Mouse (Mus musculus) spleen, adult 12 weeks (tissue): ENCODE results near the gene Ttc3.
A peak's percentile ranks its signal among the peaks of the same experiment; 100 is the strongest.

Source experiments
- DNase-seq: peaks from one replicate; pipeline ENCODE4 v3.0.0; 2022; ENCODE audit warnings: low spot score

The Ttc3 gene

GRCm38 (mm10) chr16:94358091-94358490, 12.3 kb upstream of the Ttc3 start:
- DNase-seq: no peak

- no peak for DNase-seq
These were observed 9.7 kb upstream of the Ttc3 start for GRCm38 (mm10) chr16:94360578-94361350.

GRCm38 (mm10) chr16:94362174-94362873, 8.1 kb upstream of the Ttc3 start:
- DNase-seq: no peak

GRCm38 (mm10) chr16:94363814-94364213, 6.6 kb upstream of the Ttc3 start:
- no peak for DNase-seq

GRCm38 (mm10) chr16:94365435-94365834, 5.0 kb upstream of the Ttc3 start:
- DNase-seq: no peak

- DNase-seq: no peak
These were observed 734 bp upstream of the Ttc3 start for GRCm38 (mm10) chr16:94369596-94370172.

- DNase-seq: peak; percentile 69
These were observed 490 bp downstream of the Ttc3 start for GRCm38 (mm10) chr16:94370915-94371300.

- DNase-seq: peak; percentile 7
These were observed 998 bp downstream of the Ttc3 start, which contains the start of gene Pigp for GRCm38 (mm10) chr16:94371301-94371931. Gene Pigp, minus strand, starts transcription at chr16:94371842.

GRCm38 (mm10) chr16:94379386-94379785, 9.0 kb downstream of the Ttc3 start:
- DNase-seq: no peak

GRCm38 (mm10) chr16:94383277-94383676, 12.9 kb downstream of the Ttc3 start:
- no peak for DNase-seq

GRCm38 (mm10) chr16:94387690-94388089, 17.3 kb downstream of the Ttc3 start:
- DNase-seq: no peak

- DNase-seq: no peak
These were observed 21.9 kb downstream of the Ttc3 start for GRCm38 (mm10) chr16:94392299-94392698.

- no peak for DNase-seq
These were observed 24.6 kb downstream of the Ttc3 start for GRCm38 (mm10) chr16:94395051-94395450.

- DNase-seq: no peak
These were observed 26.2 kb downstream of the Ttc3 start for GRCm38 (mm10) chr16:94396641-94397040.

- no peak for DNase-seq
These were observed 28.7 kb downstream of the Ttc3 start for GRCm38 (mm10) chr16:94399141-94399540.

- no peak for DNase-seq
These were observed 31.2 kb downstream of the Ttc3 start for GRCm38 (mm10) chr16:94401636-94402035.

- DNase-seq: no peak
These were observed 31.8 kb downstream of the Ttc3 start for GRCm38 (mm10) chr16:94402185-94402584.

GRCm38 (mm10) chr16:94411287-94411686, 40.9 kb downstream of the Ttc3 start:
- no peak for DNase-seq

- no peak for DNase-seq
These were observed 41.8 kb downstream of the Ttc3 start for GRCm38 (mm10) chr16:94412198-94412597.

GRCm38 (mm10) chr16:94412760-94413159, 42.3 kb downstream of the Ttc3 start:
- no peak for DNase-seq

- DNase-seq: no peak
These were observed 43.7 kb downstream of the Ttc3 start for GRCm38 (mm10) chr16:94414151-94414550.

GRCm38 (mm10) chr16:94420498-94420897, 50.1 kb downstream of the Ttc3 start:
- no peak for DNase-seq

GRCm38 (mm10) chr16:94428948-94429347, 58.5 kb downstream of the Ttc3 start:
- no peak for DNase-seq
